Mouse (Mus musculus): ENCODE measurements at regions not wholly inside any gene's neighbourhood (a gene's known extent, or its start where the extent isn't known, plus 50 kb on each side); places are given as distances from the start of the nearest gene placed in this dataset.

DNA sequence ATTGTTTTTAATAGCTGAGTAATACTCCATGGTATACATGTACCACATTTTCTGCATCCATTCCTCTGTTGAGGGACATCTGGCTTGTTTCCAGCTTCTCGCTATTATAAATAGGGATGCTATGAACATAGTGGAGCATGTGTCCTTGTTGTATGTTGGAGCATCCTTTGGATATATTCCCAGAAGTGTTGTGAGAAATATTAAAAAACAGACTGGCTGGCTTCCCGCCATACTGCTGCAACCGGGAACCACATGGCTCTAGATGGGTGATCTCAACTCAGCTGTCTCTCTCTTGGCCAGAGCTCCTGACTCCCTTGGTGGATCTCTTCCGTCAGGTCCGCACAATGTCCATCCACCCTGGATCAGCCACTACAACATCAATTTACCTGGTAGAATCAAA is 182.4 kb upstream of the Rasa1 start:
- DNase-seq (ENCODE audit: low read depth, low spot score): no peak
- no peaks in the 10 kb centered on the region for H3K79me2 ChIP-seq (ENCODE audit: control insufficient read depth, insufficient read depth, low read length, poor library complexity)
- TF ChIP-seq UBTF (IDR thresholded peaks at IDR 0.05; ENCODE audit: borderline replicate concordance, insufficient read depth, low read depth, low read length): no peak
- TF ChIP-seq EP300 (IDR thresholded peaks at IDR 0.05; ENCODE audit: low read depth in 1 of 2, low read length in 2 of 2): no peak
- TF ChIP-seq POLR2AphosphoS2 (IDR thresholded peaks at IDR 0.05; ENCODE audit: low read length): no peak
- no peak for TF ChIP-seq JUND (IDR thresholded peaks at IDR 0.05; ENCODE audit: low read depth, low read length)
- no peak for TF ChIP-seq RAD21 (IDR thresholded peaks at IDR 0.05; ENCODE audit: low read depth, low read length)
- no peak for TF ChIP-seq RCOR1 (IDR thresholded peaks at IDR 0.05; ENCODE audit: low read depth, low read length)
- no peak for TF ChIP-seq BHLHE40 (IDR thresholded peaks at IDR 0.05; ENCODE audit: borderline replicate concordance, low read depth, low read length)
- TF ChIP-seq KAT2A (conservative IDR thresholded peaks at IDR 0.05; ENCODE audit: low read depth, low read length): no peak
- TF ChIP-seq ETS1 (IDR thresholded peaks at IDR 0.05; ENCODE audit: low read depth, low read length): no peak
- no peak for TF ChIP-seq USF2 (IDR thresholded peaks at IDR 0.05; ENCODE audit: borderline replicate concordance in 1 of 2, insufficient read depth in 1 of 2, low read depth in 1 of 2, low read length in 2 of 2)
- no peak for TF ChIP-seq NRF1 (IDR thresholded peaks at IDR 0.05; ENCODE audit: insufficient read depth, low read depth, low read length, poor library complexity, severe bottlenecking)
- no peak for TF ChIP-seq MAFK (IDR thresholded peaks at IDR 0.05; ENCODE audit: borderline replicate concordance, low read depth, low read length)
- H3K27ac ChIP-seq (ENCODE audit: control insufficient read depth, low read depth, low read length): no peak overlapping the region
- no peak overlapping the region for H3K4me3 ChIP-seq (ENCODE audit: control insufficient read depth in 1 of 2, insufficient read depth in 1 of 2, low read depth in 2 of 2, low read length in 2 of 2)
- H3K4me1 ChIP-seq (ENCODE audit: control insufficient read depth in 1 of 2, insufficient read depth in 2 of 2, low read length in 2 of 2): no peaks in the 10 kb centered on the region
- H3K27me3 ChIP-seq (ENCODE audit: control insufficient read depth in 1 of 2, insufficient read depth in 2 of 2, low read length in 2 of 2): no peaks in the 10 kb centered on the region
- H3K9ac ChIP-seq (ENCODE audit: control insufficient read depth, low read depth, low read length, poor library complexity, severe bottlenecking): no peak overlapping the region
- H3K36me3 ChIP-seq (ENCODE audit: control insufficient read depth in 1 of 2, insufficient read depth in 2 of 2, low read length in 2 of 2): 0 out of 4 replicates have a peak, but pooled peaks cover 0 to 1% of the 10 kb centered on the region in 2 experiments
- H3K9me3 ChIP-seq (replicated peaks; ENCODE audit: insufficient read depth, low read length): no peaks in the 10 kb centered on the region

DNA sequence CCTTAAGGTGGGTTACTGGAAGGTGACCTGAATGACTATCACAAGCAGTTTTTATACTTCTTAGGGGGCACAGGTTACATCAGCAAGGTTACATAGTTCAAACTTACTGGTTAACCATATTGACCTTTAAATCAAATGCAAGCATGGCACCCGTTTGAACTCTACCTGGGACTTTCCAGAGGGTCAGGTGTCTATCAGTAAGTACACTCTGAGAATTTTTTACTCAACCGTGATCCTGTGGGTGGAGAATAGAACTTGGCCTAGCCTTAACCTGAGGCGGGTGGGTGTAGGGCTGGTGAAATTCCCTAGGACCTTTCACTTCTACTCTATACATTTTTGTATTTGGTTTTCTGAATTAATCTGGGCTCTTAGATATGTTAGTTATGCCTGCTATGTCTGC is 170.5 kb upstream of the Rasa1 start:
- no peaks in the 10 kb centered on the region for H3K9me3 ChIP-seq (replicated peaks; ENCODE audit: insufficient read depth, low read length)
- no peak for DNase-seq (ENCODE audit: low read depth, low spot score)
- no peak overlapping the region for H3K4me3 ChIP-seq (ENCODE audit: control insufficient read depth in 1 of 2, insufficient read depth in 1 of 2, low read depth in 2 of 2, low read length in 2 of 2)
- H3K4me1 ChIP-seq (ENCODE audit: control insufficient read depth in 1 of 2, insufficient read depth in 2 of 2, low read length in 2 of 2): no peaks in the 10 kb centered on the region
- H3K79me2 ChIP-seq (ENCODE audit: control insufficient read depth, insufficient read depth, low read length, poor library complexity): no peaks in the 10 kb centered on the region
- H3K36me3 ChIP-seq (ENCODE audit: control insufficient read depth in 1 of 2, insufficient read depth in 2 of 2, low read length in 2 of 2): no peaks in the 10 kb centered on the region
- no peaks in the 10 kb centered on the region for H3K27me3 ChIP-seq (ENCODE audit: control insufficient read depth in 1 of 2, insufficient read depth in 2 of 2, low read length in 2 of 2)
- H3K27ac ChIP-seq (ENCODE audit: control insufficient read depth, low read depth, low read length): no peak overlapping the region
- TF ChIP-seq USF1 (IDR thresholded peaks at IDR 0.05; ENCODE audit: low read depth, low read length) (no peak), MAX (IDR thresholded peaks at IDR 0.05; ENCODE audit: low read length) (no peak), MXI1 (IDR thresholded peaks at IDR 0.05; ENCODE audit: low read depth, low read length) (no peak), NRF1 (IDR thresholded peaks at IDR 0.05; ENCODE audit: insufficient read depth, low read depth, low read length, poor library complexity, severe bottlenecking) (no peak), NELFE (IDR thresholded peaks at IDR 0.05; ENCODE audit: low read depth, low read length) (no peak), CHD2 (IDR thresholded peaks at IDR 0.05; ENCODE audit: low read length) (no peak)
- no peak overlapping the region for H3K9ac ChIP-seq (ENCODE audit: control insufficient read depth, low read depth, low read length, poor library complexity, severe bottlenecking)

Data from MEL (cell line).